Mouse (Mus musculus) ES-E14 (cell line): ENCODE results near the gene Myo7a. TPM values are rescaled to one million over a fixed set of nuclear protein-coding genes. Genes with fewer than 3 reads are reported as not detected.

Experiments
- DNase-seq: peaks from one replicate; pipeline ENCODE4 v3.0.0-alpha.2; 2013; ENCODE audit warnings: low read depth, low spot score
- H3K27ac ChIP-seq: 2 replicates; pipeline ENCODE4 v1.5.1; 2012; ENCODE audit warnings: low read depth, mild to moderate bottlenecking, low read length, moderate library complexity, mixed read lengths; ENCODE audit not compliant: poor library complexity, insufficient read depth, severe bottlenecking
- H3K36me3 ChIP-seq: 2 replicates; pipeline ENCODE4 v1.6.1; 2012; ENCODE audit warnings: mild to moderate bottlenecking, low read length, moderate library complexity, mixed read lengths; ENCODE audit not compliant: control insufficient read depth, poor library complexity, insufficient read depth, severe bottlenecking
- H3K4me1 ChIP-seq, 2 experiments: fragments of 150-350 bp in 1 of 2; sonication (generic) in 1 of 2; 2 replicates each; pipeline ENCODE4 v1.6.1; 2012; ENCODE audit warnings: low read length in 2 of 2, mild to moderate bottlenecking in 1 of 2, mixed read lengths in 1 of 2; ENCODE audit not compliant: control insufficient read depth in 2 of 2, insufficient read depth in 2 of 2, poor library complexity in 1 of 2
- H3K4me3 ChIP-seq, 2 experiments: fragments of 150-350 bp in 1 of 2; sonication (generic) in 1 of 2; 2 replicates each; pipeline ENCODE4 v1.5.1; 2012; ENCODE audit warnings: low read length in 2 of 2, low read depth in 1 of 2, mild to moderate bottlenecking in 1 of 2, mixed read lengths in 1 of 2; ENCODE audit not compliant: insufficient read depth in 1 of 2, poor library complexity in 1 of 2, severe bottlenecking in 1 of 2
- H3K9ac ChIP-seq: 2 replicates; pipeline ENCODE4 v1.6.1; 2012; ENCODE audit warnings: low read depth, mild to moderate bottlenecking, low read length, mixed read lengths; ENCODE audit not compliant: poor library complexity, insufficient read depth, severe bottlenecking
- H3K9me3 ChIP-seq: fragments of 150-350 bp; sonication (generic); 2 replicates; pipeline ENCODE4 v1.6.1; 2012; ENCODE audit warnings: low read depth, mild to moderate bottlenecking, low read length; ENCODE audit not compliant: control insufficient read depth, insufficient read depth
- CHD2 ChIP-seq: IDR thresholded peaks from 2 replicates; pipeline ENCODE4 v1.6.1; 2014; ENCODE audit warnings: mild to moderate bottlenecking, low read depth, low read length, inconsistent platforms
- HCFC1 ChIP-seq: IDR thresholded peaks from 2 replicates; pipeline ENCODE4 v1.6.1; 2012; ENCODE audit warnings: low read length, inconsistent platforms, borderline replicate concordance; ENCODE audit not compliant: insufficient read depth
- MAFK ChIP-seq: IDR thresholded peaks from 2 replicates; pipeline ENCODE4 v1.6.1; 2014; ENCODE audit warnings: mild to moderate bottlenecking, low read depth, low read length, inconsistent platforms; ENCODE audit not compliant: insufficient read depth
- ZC3H11A ChIP-seq: IDR thresholded peaks from 2 replicates; pipeline ENCODE4 v1.6.1; 2012; ENCODE audit warnings: low read depth, mild to moderate bottlenecking, inconsistent platforms, low read length, borderline replicate concordance
- ZNF384 ChIP-seq: IDR thresholded peaks from 2 replicates; pipeline ENCODE4 v1.6.1; 2012; ENCODE audit warnings: low read depth, low read length, inconsistent platforms
- in situ Hi-C, 2 experiments: fragments of 600-800 bp; cut with MboI; formaldehyde crosslinking; loops; one replicate each; pipeline ENCODE4 v1.15.1; 2025; ENCODE audit warnings: low sequenced_read_pairs in 2 of 2, inconsistent platforms in 1 of 2; ENCODE audit not compliant: unreplicated experiment in 2 of 2
- total RNA-seq: library from RNA; depleted of rRNA; stranded (reverse); fragments of 300-350 nt; gene quantifications from 2 replicates; pipeline ENCODE4 v1.2.3, GENCODE M21; 2012

Myo7a gene
- total RNA-seq, 1 experiment: 1.8 TPM

DNA sequence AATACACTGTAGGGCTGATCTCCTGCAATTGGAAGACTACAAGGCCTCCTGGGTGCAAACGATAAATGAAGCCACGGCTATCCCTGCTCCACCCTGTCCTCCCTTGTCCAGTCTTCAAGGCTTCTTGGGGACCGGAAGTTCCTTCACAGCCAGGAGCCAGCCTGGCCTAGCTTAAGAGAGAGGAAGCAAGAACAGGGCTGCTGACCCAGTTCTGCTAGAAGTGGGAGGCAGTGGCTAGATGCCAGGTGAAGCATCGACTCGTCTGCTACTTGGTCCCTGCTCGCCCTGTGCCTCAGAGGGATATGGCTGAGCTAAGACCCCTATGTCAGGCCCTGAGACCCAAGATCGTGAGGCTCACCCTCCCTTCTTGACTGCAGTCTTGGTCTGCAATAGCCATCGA, 2.3 kb upstream of the Myo7a start:
- no peak overlapping the region for H3K27ac ChIP-seq
- peaks cover 4% of the 10 kb centered on the region; the same call in 1 of the 2 replicates for H3K36me3 ChIP-seq
- no peak for DNase-seq
- no peaks in the 10 kb centered on the region for H3K9me3 ChIP-seq
- no peak overlapping the region for H3K4me3 ChIP-seq
- peaks cover 0 to 5% of the 10 kb centered on the region in 2 experiments; a peak in 1 of 4 replicates for H3K4me1 ChIP-seq
- TF ChIP-seq ZC3H11A: no peak
- no peak for TF ChIP-seq MAFK
- TF ChIP-seq ZNF384: no peak
- TF ChIP-seq CHD2: no peak
- in situ Hi-C loops: no loop called here
- H3K9ac ChIP-seq: no peak overlapping the region

DNA sequence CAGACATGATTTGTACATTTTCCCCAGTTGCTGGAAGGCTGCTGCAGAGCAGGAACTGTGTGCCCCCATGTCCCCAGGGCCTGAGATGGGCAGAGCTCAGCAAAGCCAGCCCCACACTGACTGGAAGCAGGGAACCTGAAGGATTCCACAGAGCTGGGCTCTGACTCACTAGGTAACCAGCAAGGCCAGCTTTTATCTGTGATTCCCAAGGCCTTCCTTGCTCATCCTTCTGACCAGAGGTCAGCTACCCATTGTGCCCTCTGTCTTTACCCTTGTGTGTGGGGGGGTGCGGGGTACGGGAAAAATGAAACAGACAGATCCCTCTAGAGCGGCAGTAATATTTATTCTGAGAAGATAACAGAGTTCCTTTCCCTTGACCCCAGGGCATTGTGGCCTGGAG, 1.9 kb upstream of the Myo7a start:
- Histone ChIP-seq H3K9ac (no peak overlapping the region), H3K9me3 (no peaks in the 10 kb centered on the region), H3K27ac (no peak overlapping the region), H3K36me3 (peaks cover 4% of the 10 kb centered on the region; the same call in 1 of the 2 replicates), H3K4me3 (no peak overlapping the region), H3K4me1 (peaks cover 0 to 5% of the 10 kb centered on the region in 2 experiments; a peak in 1 of 4 replicates)
- in situ Hi-C loops: no loop called here
- TF ChIP-seq HCFC1 (no peak), CHD2 (no peak), MAFK (no peak), ZC3H11A (no peak), ZNF384 (no peak)
- no peak for DNase-seq

DNA sequence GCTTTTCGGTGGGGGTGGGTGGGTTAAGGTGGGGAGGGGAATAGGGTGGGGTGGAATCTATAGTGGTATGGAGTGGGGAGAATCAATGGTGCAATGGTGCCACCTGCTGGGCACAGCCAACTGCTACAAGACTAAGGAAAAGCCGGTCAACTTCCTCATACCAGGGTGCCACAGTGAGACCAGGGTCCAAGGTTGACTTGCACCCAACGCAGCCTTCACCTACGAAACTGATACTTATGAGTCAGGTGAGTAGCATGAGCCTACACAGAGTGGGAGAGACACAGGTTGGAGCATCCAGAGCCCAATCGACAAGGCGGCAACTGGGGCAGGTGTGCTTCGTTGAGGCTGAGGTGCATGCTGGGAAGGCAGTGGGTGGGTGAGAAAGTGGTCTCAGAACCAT, 1.0 kb upstream of the Myo7a start:
- Histone ChIP-seq H3K4me3 (peak overlapping the region; percentile 34 to 59; a peak in 3 of 4 replicates), H3K27ac (no peak overlapping the region), H3K9ac (peak overlapping the region; percentile 33; the same call in 1 of the 2 replicates), H3K9me3 (no peaks in the 10 kb centered on the region), H3K4me1 (peaks cover 0 to 5% of the 10 kb centered on the region in 2 experiments; a peak in 1 of 4 replicates), H3K36me3 (peaks cover 4% of the 10 kb centered on the region; the same call in 1 of the 2 replicates)
- peak; percentile 49 for DNase-seq
- in situ Hi-C loops: no loop called here
- TF ChIP-seq ZC3H11A (peak; percentile 65; the same call in 1 of the 2 replicates), HCFC1 (no peak), ZNF384 (no peak), CHD2 (no peak), MAFK (no peak)

DNA sequence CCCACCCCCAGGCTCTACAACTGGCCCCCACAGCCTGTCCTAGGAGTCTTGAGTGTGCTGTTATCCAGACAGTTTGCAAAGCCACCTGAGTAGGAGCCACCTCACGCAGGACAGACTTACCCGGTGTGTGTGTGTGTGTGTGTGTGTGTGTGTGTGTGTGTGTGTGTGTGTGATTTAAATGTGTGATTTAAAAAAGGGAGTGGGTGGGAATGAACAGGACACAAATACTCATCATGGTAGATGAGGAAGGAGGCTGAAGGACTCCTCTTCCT, 573 bp upstream of the Myo7a start:
- Histone ChIP-seq H3K36me3 (peaks cover 3% of the 10 kb centered on the region; the same call in 1 of the 2 replicates), H3K27ac (no peak overlapping the region), H3K9me3 (no peaks in the 10 kb centered on the region), H3K9ac (no peak overlapping the region), H3K4me1 (peaks cover 0 to 5% of the 10 kb centered on the region in 2 experiments; a peak in 1 of 4 replicates), H3K4me3 (no peak overlapping the region)
- DNase-seq: no peak
- in situ Hi-C loops: loop anchor here (5.0 to 10.0 kb wide), 2 partner anchors 368 to 375 kb away; no protein-coding TSS in a partner anchor
- no peak for TF ChIP-seq ZNF384

DNA sequence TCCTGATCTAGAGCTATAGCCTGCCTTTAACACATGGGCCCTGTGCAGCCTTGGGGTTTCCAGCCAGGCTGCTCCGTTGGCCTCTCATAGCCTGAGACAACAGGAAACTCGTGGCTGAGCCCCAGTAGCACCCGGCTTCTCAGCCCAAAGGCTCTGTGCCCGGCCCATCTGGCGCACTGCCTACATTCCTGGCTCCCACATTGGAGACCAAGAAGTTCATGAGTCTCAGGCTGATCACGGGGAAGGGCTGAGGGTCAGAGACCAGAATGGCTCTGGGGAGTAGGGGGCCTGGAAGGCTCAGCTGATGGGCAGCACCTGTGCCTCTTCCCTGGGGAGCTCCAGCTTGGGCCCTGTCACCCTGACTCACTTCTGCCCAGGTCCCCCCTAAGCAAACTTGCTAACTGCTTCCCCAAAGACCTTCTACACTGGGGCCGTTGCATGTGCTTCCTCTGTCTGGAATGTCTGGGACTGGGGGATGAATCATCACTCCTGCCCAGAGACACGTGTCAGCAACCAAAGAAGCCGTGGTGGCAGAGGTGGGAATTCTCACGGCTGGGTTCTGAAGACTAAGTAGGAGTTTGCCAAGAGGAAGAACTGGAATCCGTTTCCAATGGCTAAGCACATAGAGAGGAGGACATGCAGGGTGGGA, 2.2 kb downstream of the Myo7a start:
- H3K9me3 ChIP-seq: no peaks in the 10 kb centered on the region
- H3K4me3 ChIP-seq: no peak overlapping the region
- in situ Hi-C loops: loop anchor here (5.0 to 10.0 kb wide), 2 partner anchors 365 to 372 kb away; no protein-coding TSS in a partner anchor
- no peak for TF ChIP-seq HCFC1
- TF ChIP-seq ZNF384: no peak
- TF ChIP-seq MAFK: no peak
- peaks cover 0 to 5% of the 10 kb centered on the region in 2 experiments; a peak in 1 of 4 replicates for H3K4me1 ChIP-seq
- H3K36me3 ChIP-seq: no peaks in the 10 kb centered on the region
- H3K9ac ChIP-seq: no peak overlapping the region
- H3K27ac ChIP-seq: no peak overlapping the region
- DNase-seq: no peak
